Mouse (Mus musculus): Measurements from ENCODE around the gene Stkld1. TPM values are rescaled to one million over a fixed set of nuclear protein-coding genes. Genes with fewer than 3 reads are reported as not detected.

The Stkld1 gene
- polyA plus RNA-seq, 1 experiment from 2014 or later = 0.17 TPM

- Histone ChIP-seq H3K27me3 (ENCODE audit: control insufficient read depth, insufficient read depth, low read length) (no peaks in the 10 kb centered on the region), H3K36me3 (ENCODE audit: control insufficient read depth, insufficient read depth, low read length) (peaks cover 14% of the 10 kb centered on the region), H3K4me3 (ENCODE audit: low read depth, low read length) (no peak overlapping the region), H3K4me2 (ENCODE audit: low read depth) (no peak overlapping the region), H3K4me1 (ENCODE audit: control insufficient read depth, insufficient read depth, low read length) (peaks cover 43% of the 10 kb centered on the region), H3K9me3 (ENCODE audit: control insufficient read depth, low read length) (no peaks in the 10 kb centered on the region), H3K27ac (ENCODE audit: low read depth, low read length) (no peak overlapping the region), H3K9ac (ENCODE audit: low read length) (no peak overlapping the region)
- DNase-seq (ENCODE audit: low spot score) = no peak
- no peak for ATAC-seq (ENCODE audit: insufficient read depth, low FRiP score, low TSS enrichment)
- 88% methylated on average over 17 of the region's 17 CpGs for WGBS
Measured at GRCm38 (mm10) chr2:26913416-26914147, 20.3 kb upstream of the Stkld1 start.

GRCm38 (mm10) chr2:26914148-26914941 is 19.5 kb upstream of the Stkld1 start:
- WGBS = 64% methylated on average over 8 of the region's 8 CpGs
- Histone ChIP-seq H3K4me1 (ENCODE audit: control insufficient read depth, insufficient read depth, low read length) (peaks cover 37% of the 10 kb centered on the region), H3K9me3 (ENCODE audit: control insufficient read depth, low read length) (no peaks in the 10 kb centered on the region), H3K9ac (ENCODE audit: low read length) (no peak overlapping the region), H3K4me2 (ENCODE audit: low read depth) (no peak overlapping the region), H3K4me3 (ENCODE audit: low read depth, low read length) (no peak overlapping the region), H3K27ac (ENCODE audit: low read depth, low read length) (no peak overlapping the region), H3K27me3 (ENCODE audit: control insufficient read depth, insufficient read depth, low read length) (no peaks in the 10 kb centered on the region), H3K36me3 (ENCODE audit: control insufficient read depth, insufficient read depth, low read length) (peaks cover 20% of the 10 kb centered on the region)
- DNase-seq (ENCODE audit: low spot score) (no peak), ATAC-seq (ENCODE audit: insufficient read depth, low FRiP score, low TSS enrichment) (no peak)

GRCm38 (mm10) chr2:26915927-26916728 is 17.7 kb upstream of the Stkld1 start, which contains the start of the genes Surf2 and Surf1:
Surf2 (plus strand) TSS chr2:26916367.
Surf1 (minus strand) TSS chr2:26916530.
- WGBS = 2% methylated on average over 47 of the region's 47 CpGs
- peak; percentile 81 for DNase-seq (ENCODE audit: low spot score)
- peak; percentile 71 for ATAC-seq (ENCODE audit: insufficient read depth, low FRiP score, low TSS enrichment)
- H3K4me3 ChIP-seq (ENCODE audit: low read depth, low read length) = peak within 1 kb of the TSS; percentile 77
- H3K9me3 ChIP-seq (ENCODE audit: control insufficient read depth, low read length) = no peaks in the 10 kb centered on the region
- H3K4me2 ChIP-seq (ENCODE audit: low read depth) = peak within 1 kb of the TSS; percentile 99
- 0 out of 2 replicates have a peak within 1 kb of the TSS, but pooled peaks have one; percentile 20 for H3K27ac ChIP-seq (ENCODE audit: low read depth, low read length)
- H3K4me1 ChIP-seq (ENCODE audit: control insufficient read depth, insufficient read depth, low read length) = peaks cover 33% of the 10 kb centered on the region
- peaks cover 29% of the 10 kb centered on the region for H3K36me3 ChIP-seq (ENCODE audit: control insufficient read depth, insufficient read depth, low read length)
- no peaks in the 10 kb centered on the region for H3K27me3 ChIP-seq (ENCODE audit: control insufficient read depth, insufficient read depth, low read length)
- H3K9ac ChIP-seq (ENCODE audit: low read length) = peak within 1 kb of the TSS; percentile 77

- DNase-seq (ENCODE audit: low spot score) = no peak
- peak overlapping the region; percentile 99 for H3K4me2 ChIP-seq (ENCODE audit: low read depth)
- 5% methylated on average over 13 of the region's 13 CpGs for whole genome bisulfite sequencing
- H3K36me3 ChIP-seq (ENCODE audit: control insufficient read depth, insufficient read depth, low read length) = peaks cover 30% of the 10 kb centered on the region
- H3K9ac ChIP-seq (ENCODE audit: low read length) = peak overlapping the region; percentile 77
- no peaks in the 10 kb centered on the region for H3K9me3 ChIP-seq (ENCODE audit: control insufficient read depth, low read length)
- peak overlapping the region; percentile 77 for H3K4me3 ChIP-seq (ENCODE audit: low read depth, low read length)
- no peaks in the 10 kb centered on the region for H3K27me3 ChIP-seq (ENCODE audit: control insufficient read depth, insufficient read depth, low read length)
- H3K27ac ChIP-seq (ENCODE audit: low read depth, low read length) = no peak overlapping the region
- ATAC-seq (ENCODE audit: insufficient read depth, low FRiP score, low TSS enrichment) = no peak
- peaks cover 29% of the 10 kb centered on the region for H3K4me1 ChIP-seq (ENCODE audit: control insufficient read depth, insufficient read depth, low read length)
Measured at GRCm38 (mm10) chr2:26916738-26917137, 17.1 kb upstream of the Stkld1 start.

GRCm38 (mm10) chr2:26919684-26920083 is 14.2 kb upstream of the Stkld1 start:
- Histone ChIP-seq H3K4me3 (ENCODE audit: low read depth, low read length) (no peak overlapping the region), H3K4me2 (ENCODE audit: low read depth) (no peak overlapping the region), H3K4me1 (ENCODE audit: control insufficient read depth, insufficient read depth, low read length) (peaks cover 20% of the 10 kb centered on the region), H3K9ac (ENCODE audit: low read length) (no peak overlapping the region), H3K27me3 (ENCODE audit: control insufficient read depth, insufficient read depth, low read length) (no peaks in the 10 kb centered on the region), H3K36me3 (ENCODE audit: control insufficient read depth, insufficient read depth, low read length) (peaks cover 30% of the 10 kb centered on the region), H3K9me3 (ENCODE audit: control insufficient read depth, low read length) (no peaks in the 10 kb centered on the region), H3K27ac (ENCODE audit: low read depth, low read length) (no peak overlapping the region)
- ATAC-seq (ENCODE audit: insufficient read depth, low FRiP score, low TSS enrichment) = no peak
- no peak for DNase-seq (ENCODE audit: low spot score)
- WGBS = 82% methylated on average over 3 of the region's 3 CpGs

GRCm38 (mm10) chr2:26920190-26920855 is 13.5 kb upstream of the Stkld1 start:
- ATAC-seq (ENCODE audit: insufficient read depth, low FRiP score, low TSS enrichment) (no peak), DNase-seq (ENCODE audit: low spot score) (no peak)
- H3K36me3 ChIP-seq (ENCODE audit: control insufficient read depth, insufficient read depth, low read length) = peaks cover 36% of the 10 kb centered on the region
- H3K9ac ChIP-seq (ENCODE audit: low read length) = no peak overlapping the region
- H3K27ac ChIP-seq (ENCODE audit: low read depth, low read length) = no peak overlapping the region
- peaks cover 20% of the 10 kb centered on the region for H3K4me1 ChIP-seq (ENCODE audit: control insufficient read depth, insufficient read depth, low read length)
- no peaks in the 10 kb centered on the region for H3K27me3 ChIP-seq (ENCODE audit: control insufficient read depth, insufficient read depth, low read length)
- no peak overlapping the region for H3K4me3 ChIP-seq (ENCODE audit: low read depth, low read length)
- no peak overlapping the region for H3K4me2 ChIP-seq (ENCODE audit: low read depth)
- 90% methylated on average over 6 of the region's 6 CpGs for WGBS
- no peaks in the 10 kb centered on the region for H3K9me3 ChIP-seq (ENCODE audit: control insufficient read depth, low read length)

- no peak overlapping the region for H3K4me3 ChIP-seq (ENCODE audit: low read depth, low read length)
- DNase-seq (ENCODE audit: low spot score) (no peak), ATAC-seq (ENCODE audit: insufficient read depth, low FRiP score, low TSS enrichment) (no peak)
- no peak overlapping the region for H3K27ac ChIP-seq (ENCODE audit: low read depth, low read length)
- no peaks in the 10 kb centered on the region for H3K27me3 ChIP-seq (ENCODE audit: control insufficient read depth, insufficient read depth, low read length)
- peaks cover 40% of the 10 kb centered on the region for H3K36me3 ChIP-seq (ENCODE audit: control insufficient read depth, insufficient read depth, low read length)
- peaks cover 14% of the 10 kb centered on the region for H3K4me1 ChIP-seq (ENCODE audit: control insufficient read depth, insufficient read depth, low read length)
- no peak overlapping the region for H3K4me2 ChIP-seq (ENCODE audit: low read depth)
- WGBS = 88% methylated on average over 9 of the region's 9 CpGs
- no peak overlapping the region for H3K9ac ChIP-seq (ENCODE audit: low read length)
- no peaks in the 10 kb centered on the region for H3K9me3 ChIP-seq (ENCODE audit: control insufficient read depth, low read length)
Measured at GRCm38 (mm10) chr2:26921784-26922183, 12.1 kb upstream of the Stkld1 start.

Data from neural tube, embryonic 11.5 days (tissue).